Mouse (Mus musculus) lung, postnatal 0 days (tissue): ENCODE data around the gene Otud5.

Source experiments
- CTCF ChIP-seq: IDR thresholded peaks from 2 replicates; pipeline ENCODE4 v1.5.1; 2016; ENCODE audit warnings: antibody characterized with exemption, mild to moderate bottlenecking
- EP300 ChIP-seq: IDR thresholded peaks from 2 replicates; pipeline ENCODE4 v1.6.1; 2016; ENCODE audit warnings: antibody characterized with exemption, mild to moderate bottlenecking, control low read depth

DNA sequence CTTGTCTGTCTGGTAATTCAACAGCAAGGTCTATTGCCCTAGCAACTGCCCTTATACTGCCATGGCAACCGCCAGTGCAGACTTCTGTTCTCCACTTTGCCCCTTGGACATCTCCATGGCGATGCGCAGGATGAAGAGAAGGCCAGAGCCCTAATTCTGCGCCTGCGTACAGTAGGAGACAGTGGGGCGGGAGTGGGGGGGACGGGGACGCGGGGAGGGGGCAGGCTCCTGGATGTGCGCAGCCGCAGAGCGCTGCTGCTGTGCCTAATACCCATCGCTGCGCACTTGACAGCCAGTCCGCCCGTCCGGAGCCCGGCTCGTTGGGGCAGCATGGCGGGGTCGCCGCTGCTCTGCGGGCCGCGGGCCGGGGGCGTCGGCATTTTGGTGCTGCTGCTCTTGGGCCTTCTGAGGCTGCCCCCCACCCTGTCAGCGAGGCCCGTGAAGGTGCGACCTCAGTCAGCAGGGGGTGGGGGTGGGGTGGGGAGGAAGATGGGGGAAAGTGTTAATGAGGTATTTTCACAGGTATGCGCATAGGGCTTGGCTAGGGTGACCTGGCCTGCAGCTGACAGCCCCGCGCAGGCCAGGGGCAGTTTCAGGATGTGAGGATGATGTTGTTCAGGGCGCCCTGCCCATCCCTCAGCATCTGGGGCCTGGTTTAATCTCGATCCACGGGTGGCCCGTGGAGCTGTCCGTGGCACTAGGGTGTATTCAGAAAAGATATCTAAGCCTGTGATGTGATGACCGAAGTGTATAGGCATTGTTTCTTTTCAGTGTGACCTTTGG, 78.6 kb downstream of the Otud5 start, which contains the start of gene Pcsk1n:
- TF ChIP-seq CTCF (no peak), EP300 (no peak)
